Mouse (Mus musculus) ES-Bruce4 (cell line): ENCODE measurements around the gene Tmem132b.

Experiments
- CTCF ChIP-seq: IDR thresholded peaks from one replicate; pipeline ENCODE4 v1.8.1; 2011; ENCODE audit warnings: low read depth, low read length
- POLR2A ChIP-seq: IDR thresholded peaks from one replicate; pipeline ENCODE4 v1.8.1; 2011; ENCODE audit warnings: low read length; ENCODE audit not compliant: insufficient read depth

- TF ChIP-seq CTCF = peak; percentile 55
- no peak for TF ChIP-seq POLR2A
Observed at GRCm38 (mm10) chr5:125709160-125709559, 177.6 kb downstream of the Tmem132b start.
